Mouse (Mus musculus) frontal cortex, adult (tissue): ENCODE measurements around the gene Pgm5.

Experiments
- ATAC-seq: cut with Nextera tagmentation; 2 replicates; pipeline ENCODE4 v1.9.2; 2017; ENCODE audit warnings: mild to moderate bottlenecking, moderate library complexity, mixed read lengths; ENCODE audit not compliant: low TSS enrichment

Gene Pgm5

GRCm38 (mm10) chr19:24779996-24780395, 81.7 kb downstream of the Pgm5 start:
- no peak for ATAC-seq

DNA sequence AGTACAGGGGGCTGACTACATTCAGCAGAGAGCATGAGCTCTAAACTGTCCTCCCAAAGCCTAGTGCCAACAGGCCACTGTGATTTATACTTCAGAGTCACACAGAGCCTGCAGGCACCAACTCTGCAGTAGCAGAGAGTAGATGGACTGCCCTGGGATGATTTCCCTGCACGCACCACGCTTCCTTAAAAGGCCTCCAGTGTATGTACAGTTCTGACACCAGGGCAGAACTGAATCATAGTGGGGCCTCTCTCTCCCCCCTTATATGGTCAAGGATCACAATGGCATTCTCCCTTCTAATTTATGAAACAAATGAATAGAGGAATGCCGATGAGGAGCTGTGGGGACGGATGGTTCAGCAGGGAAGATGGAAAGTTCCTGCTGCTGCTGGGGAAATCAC, 91.3 kb downstream of the Pgm5 start:
- ATAC-seq = no peak

- ATAC-seq = no peak
These were observed 94.3 kb downstream of the Pgm5 start for GRCm38 (mm10) chr19:24767401-24767800.

DNA sequence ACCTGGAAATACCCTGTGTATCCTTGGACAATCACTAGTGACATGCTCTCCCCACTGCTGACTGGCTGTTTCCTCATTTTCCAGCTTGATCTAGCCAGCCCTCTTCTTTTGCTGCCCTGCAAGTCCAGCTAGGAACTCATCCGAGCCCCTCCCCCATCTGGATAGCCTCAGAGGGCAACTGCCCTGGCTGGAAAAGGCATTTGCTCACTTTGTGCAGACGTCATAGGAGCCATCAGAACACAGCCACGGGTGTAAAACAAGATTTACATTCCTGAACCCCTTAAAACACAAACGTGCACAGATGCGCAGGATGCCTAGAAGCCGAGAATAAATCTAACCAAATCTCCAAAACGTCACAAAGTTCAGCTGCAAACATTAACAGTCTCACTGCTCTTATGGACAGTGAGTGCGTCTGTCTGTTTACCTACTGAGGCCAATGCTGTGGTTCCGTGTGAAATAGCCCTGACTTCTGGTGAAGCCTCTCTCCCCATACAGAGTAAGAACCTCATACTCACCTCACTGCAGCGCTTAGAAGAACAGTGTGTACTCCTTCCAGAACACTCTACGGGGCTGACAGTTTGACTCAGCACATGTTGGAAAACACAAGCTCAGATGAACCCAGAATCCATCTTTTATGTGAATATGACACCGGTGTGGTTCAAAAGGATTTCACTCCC, 99.0 kb downstream of the Pgm5 start:
- no peak for ATAC-seq

- ATAC-seq = no peak
These were observed 105.0 kb downstream of the Pgm5 start for GRCm38 (mm10) chr19:24756627-24757026.

GRCm38 (mm10) chr19:24754440-24754785, 107.2 kb downstream of the Pgm5 start:
- ATAC-seq = no peak

GRCm38 (mm10) chr19:24753617-24754439, 107.8 kb downstream of the Pgm5 start:
- ATAC-seq = peak; percentile 99

GRCm38 (mm10) chr19:24752873-24753538, 108.6 kb downstream of the Pgm5 start:
- ATAC-seq = no peak

DNA sequence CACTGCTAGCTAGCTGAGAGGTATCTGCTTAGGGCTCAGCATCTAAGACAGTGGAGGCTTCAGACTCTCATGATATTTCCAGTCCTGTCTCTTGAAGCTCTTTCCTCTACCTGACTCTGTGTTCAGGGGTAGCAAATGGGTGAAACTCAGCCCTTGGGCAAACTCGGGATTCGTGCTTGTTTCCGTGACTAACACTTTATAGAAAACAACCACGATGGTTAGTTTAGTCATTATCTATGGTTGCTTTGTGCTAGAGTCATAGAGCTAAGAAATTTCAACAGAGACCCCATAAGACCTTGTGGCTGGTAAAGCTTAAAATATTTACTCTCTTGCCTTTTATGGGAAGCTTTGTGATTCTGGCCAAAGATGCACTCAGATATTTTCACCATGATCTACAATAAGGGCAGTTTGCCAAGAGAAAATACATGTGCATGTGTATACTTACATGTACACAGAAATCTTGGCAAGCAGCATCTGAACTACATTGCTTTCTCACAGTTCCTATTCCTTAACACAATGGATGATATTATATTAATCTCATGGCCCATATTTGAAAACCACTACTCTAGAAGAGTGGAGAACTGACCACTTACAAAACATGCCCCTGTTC, 115.3 kb downstream of the Pgm5 start:
- no peak for ATAC-seq

- ATAC-seq = no peak
These were observed 119.0 kb downstream of the Pgm5 start for GRCm38 (mm10) chr19:24742606-24743005.

GRCm38 (mm10) chr19:24738786-24739185, 122.9 kb downstream of the Pgm5 start:
- no peak for ATAC-seq

- no peak for ATAC-seq
These were observed 123.6 kb downstream of the Pgm5 start for GRCm38 (mm10) chr19:24738026-24738425.

GRCm38 (mm10) chr19:24735484-24736128, 126.0 kb downstream of the Pgm5 start:
- ATAC-seq = no peak

DNA sequence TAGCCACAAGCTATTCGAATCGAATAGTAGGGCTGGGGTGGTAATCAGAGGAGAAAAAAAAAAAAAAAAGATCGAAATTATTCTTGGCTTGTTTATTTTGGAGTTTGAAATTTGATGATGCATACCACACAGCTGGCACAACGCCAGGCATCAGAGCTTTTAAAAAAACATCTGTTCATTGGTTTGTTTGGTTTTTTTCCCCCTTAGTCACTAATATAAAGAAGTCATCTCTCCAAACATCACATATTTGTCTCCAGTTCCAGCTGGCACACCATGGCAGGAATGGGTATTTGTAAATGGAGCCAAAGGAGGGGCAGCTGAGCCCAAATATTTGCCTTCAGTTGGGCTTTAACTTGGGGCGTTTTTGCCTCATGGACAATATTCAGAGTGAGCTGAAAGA, 131.0 kb downstream of the Pgm5 start:
- ATAC-seq = no peak

DNA sequence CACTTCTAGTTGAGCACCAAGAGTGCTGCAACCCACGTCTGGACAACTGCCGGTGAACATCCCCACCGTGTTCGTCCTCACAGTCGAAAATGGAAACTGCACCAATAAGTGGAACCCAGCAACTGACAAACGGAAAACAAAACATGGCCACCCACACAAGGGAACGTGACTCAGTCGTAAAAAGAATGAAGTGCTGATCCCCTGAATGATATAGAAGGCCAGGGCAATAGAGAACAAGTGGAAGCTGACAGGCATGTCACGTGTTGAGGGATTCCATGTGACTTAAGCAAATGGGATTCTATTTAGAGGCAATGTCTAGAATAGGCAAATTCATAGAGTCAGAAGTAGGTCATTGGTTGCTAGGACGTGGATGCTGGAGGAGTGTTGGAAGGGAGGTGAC, 137.3 kb downstream of the Pgm5 start:
- peak; percentile 76 for ATAC-seq

GRCm38 (mm10) chr19:24720448-24720847, 141.2 kb downstream of the Pgm5 start:
- ATAC-seq = peak; percentile 51

DNA sequence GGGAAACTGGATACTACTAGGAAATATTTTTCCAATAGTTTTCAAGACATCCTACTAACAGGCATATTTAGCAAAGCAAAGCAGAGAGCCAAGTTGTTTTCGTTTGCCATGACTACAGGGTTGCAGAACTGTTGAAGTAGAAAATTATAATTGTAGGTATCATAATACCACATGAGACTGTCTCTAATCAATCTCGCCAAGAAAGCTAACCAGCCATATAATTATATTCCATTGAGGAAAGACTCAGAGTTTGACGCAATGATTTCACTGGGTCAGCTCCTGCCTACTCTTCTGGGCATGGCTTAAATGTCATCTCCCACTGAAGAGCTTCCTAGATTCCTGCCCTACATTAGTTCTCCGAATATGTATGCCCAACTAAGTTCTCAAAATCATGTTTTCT, 142.2 kb downstream of the Pgm5 start:
- no peak for ATAC-seq

GRCm38 (mm10) chr19:24718021-24718420, 143.6 kb downstream of the Pgm5 start:
- ATAC-seq = no peak

GRCm38 (mm10) chr19:24716303-24717097, 145.2 kb downstream of the Pgm5 start:
- peak; percentile 77 for ATAC-seq

DNA sequence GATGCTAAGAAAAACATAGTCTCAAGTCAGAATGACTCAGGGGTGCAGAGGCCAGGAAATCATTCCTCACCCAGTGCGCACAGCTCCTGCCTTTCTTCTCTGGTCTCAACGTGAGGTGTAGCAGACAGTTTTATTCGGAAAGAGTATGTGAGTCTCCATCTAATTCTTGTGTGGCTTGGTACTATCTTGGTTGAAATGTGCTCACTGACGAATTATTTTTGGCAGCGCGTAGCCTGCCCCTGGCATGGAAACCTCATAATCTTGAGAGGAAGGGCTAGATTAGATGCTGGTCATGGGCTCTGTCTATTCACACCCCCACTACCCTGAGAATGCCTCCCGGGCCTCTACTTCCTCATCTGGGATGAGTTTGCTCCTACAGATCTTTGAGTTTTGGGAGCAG, 153.6 kb downstream of the Pgm5 start:
- ATAC-seq = 0 out of 2 replicates have a peak, but pooled peaks have one; percentile 22
